Mouse (Mus musculus): ENCODE measurements around the gene Atg7.

The Atg7 gene

DNA sequence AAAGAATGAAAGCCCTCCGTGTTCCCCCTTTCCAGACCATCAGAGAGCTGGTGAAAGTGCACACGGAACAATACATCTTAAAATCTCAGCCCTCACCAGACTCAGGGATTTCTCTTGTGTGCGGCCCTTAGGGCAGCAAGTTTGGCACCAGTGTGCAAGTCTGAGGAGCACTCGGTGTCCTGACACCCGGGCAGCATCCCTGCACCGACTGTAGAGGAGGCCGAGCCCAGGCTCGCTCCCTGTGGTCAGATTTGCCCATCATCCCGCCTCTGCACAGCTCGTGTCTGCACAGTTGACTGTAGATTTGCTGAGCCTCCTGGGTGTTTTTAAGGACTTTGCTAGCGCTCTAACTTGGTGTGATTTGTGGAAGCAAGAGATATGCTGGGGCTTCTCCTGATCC lies 94.3 kb downstream of the Atg7 start:
- DNase-seq = no peak

DNA sequence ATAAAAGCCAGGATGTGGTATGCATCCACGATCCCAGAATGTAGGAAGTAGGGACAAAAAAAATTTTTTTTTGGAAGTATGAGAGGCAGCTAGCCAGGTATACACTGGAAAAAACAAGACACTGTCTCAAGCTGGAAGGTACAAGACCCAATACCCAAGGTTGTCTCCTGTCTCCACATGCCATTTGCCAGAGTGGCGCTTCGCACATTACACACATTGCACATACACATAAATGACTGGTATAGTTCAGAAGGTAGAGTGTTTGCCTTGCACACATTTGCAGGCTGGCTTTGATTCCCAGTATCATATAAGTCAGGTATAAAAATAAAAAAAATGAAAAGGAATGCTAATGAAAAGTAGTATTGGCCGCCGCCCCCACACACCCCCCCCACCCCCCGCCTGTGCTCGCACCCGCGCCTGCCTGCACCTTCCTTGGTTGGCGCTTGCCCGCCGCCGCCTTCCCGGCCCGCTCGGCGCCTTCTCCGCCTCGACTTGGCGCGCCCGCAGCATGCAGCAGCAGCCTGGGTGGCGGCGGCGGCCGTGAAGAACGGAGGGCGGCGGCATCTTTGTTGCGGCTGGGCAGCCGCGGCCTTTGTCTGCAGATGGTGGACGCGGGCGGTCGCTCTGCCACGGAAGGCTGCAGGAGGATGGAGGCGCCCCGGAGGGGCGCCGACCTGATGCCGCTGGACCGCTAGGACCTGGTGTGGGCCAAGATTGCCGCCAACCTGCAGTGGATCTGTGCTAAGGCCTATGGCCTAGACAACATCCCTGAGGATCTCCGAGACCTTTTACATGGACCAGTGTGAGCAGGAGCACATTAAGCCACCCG lies 95.2 kb downstream of the Atg7 start:
- no peak for DNase-seq

DNA sequence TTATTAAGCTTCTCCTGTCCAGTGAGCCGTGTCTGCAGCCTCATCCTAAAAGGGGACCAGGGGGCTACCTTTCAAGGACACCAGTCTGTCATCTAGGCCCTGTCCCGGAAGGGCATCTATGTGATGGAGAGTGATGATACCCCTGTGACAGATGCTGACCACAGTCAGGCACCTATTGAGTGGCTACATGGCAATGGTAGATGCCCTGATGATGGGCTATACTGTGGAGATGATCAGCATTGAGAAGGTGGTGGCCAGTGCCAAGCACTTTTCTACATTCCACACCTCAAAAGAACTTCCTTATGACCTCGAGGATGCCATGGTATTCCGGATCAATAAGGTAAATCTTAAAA lies 95.8 kb downstream of the Atg7 start:
- DNase-seq = no peak

DNA sequence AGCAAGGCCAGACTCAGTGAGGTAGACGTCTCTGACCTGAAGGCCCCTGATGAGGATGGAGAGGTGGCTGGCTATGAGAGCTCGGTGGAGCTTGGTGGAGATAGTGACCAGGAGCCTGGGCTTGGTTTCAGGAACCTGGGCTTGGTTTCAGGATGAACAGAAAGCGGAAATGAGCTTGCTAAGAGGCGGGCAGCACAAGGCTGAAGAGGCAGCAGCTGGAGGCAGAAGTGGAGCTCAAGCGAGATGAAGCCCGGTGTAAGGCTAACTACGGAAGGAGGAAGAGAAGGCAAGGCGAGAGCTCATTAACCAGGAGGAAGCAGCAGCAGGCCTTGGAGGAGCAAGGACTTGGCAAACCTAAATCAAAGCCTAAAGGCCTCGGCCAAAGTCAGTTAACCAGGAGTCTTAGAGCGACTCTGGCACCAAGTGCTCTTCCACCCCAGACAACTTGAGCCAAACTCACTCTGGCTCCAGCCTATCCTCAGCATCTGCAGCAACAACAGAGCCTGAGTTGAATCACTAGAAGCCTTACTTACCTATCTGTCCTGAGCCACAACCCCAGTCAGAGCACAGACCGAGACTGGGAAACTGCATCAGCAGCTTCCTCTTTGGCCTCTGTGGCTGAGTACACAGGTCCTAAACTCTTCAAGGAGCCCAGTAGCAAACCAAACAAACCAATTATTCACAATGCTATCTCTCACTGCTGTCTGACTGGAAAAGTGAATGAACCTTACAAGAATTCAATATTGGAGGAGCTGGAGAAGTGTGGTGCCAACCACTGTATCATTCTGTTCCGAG lies 99.5 kb downstream of the Atg7 start:
- no peak for DNase-seq

DNA sequence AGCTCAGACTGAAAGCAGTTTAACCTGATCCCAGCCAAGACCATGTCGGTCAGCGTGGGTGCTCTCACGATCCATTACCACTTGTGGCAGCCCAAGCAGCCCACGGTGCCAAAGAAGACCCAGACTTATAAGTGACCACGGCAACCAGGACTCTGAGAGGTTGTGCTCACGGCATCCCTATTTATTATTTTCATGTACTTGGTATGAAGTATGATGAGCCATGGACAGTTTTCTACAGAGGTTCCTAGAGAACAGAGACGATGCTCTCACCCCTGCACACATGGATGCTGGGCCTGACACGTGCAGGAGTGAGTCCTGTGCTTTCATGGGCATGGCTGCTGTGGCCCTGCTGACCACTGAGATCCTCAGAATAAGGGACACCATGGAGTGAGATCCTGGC lies 100.2 kb downstream of the Atg7 start:
- no peak for DNase-seq

DNA sequence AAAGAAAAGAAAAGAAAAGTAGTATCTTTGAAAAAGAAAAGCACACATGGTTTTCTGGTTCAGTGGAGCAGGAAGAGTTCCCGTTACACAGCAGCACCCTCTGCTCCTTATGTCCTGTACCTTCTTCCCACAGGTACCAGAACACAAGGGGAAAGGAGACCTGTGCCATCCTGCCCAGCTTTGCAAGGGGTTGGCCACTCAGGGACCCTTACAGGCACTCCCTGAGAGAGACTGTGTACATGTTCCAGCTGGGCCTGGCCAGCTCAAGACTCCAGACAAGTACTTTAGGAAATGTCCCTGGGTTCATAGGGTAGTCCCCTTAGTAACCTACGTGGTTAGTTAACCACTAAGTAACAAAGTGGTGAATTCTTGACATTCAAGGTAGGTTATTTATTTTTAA lies 100.9 kb downstream of the Atg7 start:
- DNase-seq = no peak

DNA sequence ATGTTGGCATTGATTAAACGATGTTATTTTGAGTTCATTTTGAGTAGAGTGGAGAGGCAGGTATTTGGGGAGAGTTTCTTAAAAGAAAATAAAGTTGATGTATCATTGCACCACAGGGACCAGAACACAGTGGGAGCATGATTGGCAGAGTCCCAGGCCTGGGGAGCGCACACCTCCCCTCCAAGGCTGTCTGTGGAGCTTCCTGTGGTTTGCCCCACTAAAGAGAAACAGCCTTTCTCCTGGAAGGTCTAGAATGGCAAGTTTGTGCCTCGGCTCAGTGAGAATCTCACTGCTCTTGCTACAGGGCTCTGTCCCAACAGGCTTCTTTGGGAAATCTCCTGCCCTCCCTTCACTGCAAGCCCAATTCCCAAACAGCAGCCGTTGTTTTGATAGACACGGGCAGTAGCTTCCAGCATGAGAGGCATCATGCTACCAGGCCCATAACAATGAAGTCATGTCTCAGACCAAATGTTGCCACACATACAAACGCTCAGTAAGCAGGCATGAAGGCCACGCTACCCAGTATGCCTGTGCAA lies 103.6 kb downstream of the Atg7 start:
- DNase-seq = no peak

DNA sequence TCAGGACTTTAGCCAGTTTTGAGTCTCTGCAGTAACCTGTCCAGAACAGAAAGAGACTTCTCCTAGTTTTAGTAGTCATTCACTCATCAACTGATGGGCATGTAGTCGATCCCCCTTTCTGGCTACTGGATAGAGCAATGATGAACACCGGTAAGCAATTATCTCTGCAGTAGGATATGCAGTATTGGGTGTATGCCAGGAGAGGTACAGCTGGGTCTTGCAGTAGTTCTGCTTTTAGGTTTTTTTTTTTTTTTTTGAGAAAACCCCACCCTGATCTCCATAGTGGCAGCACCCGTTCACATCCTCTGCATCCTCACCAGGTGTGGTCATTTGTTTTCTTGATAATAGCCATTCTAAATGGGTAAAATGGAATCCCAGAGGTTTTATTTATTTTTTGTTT lies 105.5 kb downstream of the Atg7 start:
- no peak for DNase-seq

DNA sequence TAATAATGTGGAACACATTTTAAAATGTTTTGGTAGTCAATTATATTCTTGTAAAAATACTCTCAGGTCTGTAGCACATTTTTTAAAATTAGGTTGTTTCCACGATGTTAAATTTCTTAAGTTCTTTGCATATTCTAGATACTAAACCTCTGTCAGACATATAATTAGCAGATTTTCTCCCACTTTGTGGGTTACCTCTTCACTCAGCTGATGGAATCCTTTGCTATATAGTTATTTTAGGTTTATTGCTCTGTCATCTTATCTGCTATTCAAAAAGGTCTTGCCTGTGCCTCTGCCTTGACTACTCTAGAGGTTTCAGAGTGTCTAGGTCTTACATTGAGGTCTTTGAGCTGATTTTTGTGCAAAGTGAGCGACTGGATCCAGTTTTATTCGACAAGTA lies 106.0 kb downstream of the Atg7 start:
- DNase-seq = no peak

DNA sequence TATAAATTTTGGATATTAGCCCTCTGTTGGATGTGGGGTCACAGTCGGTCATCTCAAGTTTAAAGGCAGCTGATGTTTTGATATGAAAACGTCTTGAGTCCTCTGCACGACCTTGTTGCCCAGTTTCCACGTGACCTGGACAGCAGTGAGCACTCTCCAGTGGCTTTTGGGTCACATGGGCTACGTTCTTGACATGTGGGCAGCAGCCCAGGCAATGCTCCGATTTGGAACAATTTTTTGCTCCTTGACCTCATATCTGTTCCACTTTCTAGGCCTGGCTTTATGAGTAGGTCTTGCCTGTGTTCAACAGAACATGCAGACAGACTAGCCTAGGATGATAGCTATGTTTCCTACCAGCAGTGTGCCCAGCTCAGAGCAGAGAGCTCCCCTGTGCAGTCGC lies 115.9 kb downstream of the Atg7 start:
- peak; percentile 14 to 24 for DNase-seq

DNA sequence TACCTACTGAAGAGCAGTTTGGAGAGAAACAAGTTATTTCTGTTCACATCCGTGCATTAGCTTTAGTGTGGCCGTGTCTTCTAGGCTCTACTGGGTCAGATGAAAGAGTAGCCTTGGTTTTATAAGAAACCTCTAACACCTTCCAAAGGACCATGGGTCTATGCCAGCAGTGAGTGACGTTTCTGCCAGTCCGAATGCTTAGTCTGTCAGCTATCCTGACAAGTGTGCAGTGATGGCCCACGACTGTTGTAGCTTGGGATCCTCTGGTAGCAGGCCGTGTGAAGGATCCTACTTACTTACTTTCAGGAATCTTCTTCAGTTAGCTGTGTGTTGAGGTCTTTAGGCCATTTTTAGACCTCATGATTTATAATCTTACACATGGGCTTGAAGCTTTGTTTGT lies 123.4 kb downstream of the Atg7 start:
- DNase-seq = no peak

DNA sequence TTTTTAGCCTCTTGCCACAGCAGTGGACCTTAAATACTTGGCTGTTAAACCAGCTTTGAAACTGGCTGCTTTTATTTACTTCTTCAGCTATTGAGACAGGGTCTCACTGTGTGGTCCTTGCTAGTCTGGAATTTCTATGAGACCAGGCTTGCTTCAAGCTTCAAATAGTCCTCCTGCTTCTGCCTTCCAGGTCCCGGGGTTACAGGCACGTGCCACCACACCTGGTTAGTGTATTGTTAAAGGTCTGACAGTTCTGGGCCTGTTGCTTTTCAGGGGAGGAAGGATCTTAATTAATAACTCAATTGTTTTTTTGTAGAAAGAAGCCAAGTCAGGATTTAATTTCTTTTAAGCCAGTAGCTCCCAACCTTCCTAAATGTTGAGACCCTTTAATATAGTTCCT lies 124.8 kb downstream of the Atg7 start:
- DNase-seq = no peak

DNA sequence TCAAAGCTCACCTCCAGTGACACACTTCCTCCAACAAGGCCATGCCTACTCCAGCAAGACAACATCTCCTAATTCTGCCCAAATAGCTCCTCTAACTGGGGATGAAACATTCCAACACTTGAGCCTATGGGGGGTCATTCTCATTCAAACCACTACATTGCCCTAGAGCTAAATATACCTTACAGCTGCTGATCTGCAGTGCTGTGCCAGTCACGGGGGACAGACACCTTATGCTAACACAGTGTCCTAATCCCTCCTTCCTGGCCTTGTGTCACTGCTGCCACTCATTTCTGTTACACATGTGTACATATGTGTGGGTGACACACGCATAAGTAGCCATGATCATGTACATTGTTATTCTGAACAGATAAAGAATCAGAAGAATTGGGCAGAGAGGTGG lies 127.4 kb downstream of the Atg7 start:
- no peak for DNase-seq

DNA sequence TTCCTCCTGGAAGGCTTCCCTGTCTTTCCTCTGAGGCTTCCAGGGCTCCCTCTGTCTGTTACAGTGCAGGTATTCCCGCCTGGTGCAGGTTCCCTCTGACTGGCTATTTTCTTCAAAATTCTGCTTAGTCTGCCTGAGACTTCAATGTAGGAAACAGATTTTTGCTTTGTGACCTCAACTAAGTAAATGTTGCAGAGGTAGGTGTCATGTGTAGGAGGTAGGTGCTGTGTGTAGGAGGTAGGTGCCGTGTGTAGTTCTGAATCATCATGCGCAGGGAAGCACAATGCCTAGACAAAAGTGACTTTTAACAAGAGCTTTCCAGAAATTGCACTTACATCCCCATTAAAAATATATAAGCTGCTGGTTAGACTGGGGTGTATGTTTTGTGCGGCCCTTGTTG lies 128.6 kb downstream of the Atg7 start:
- no peak for DNase-seq

DNA sequence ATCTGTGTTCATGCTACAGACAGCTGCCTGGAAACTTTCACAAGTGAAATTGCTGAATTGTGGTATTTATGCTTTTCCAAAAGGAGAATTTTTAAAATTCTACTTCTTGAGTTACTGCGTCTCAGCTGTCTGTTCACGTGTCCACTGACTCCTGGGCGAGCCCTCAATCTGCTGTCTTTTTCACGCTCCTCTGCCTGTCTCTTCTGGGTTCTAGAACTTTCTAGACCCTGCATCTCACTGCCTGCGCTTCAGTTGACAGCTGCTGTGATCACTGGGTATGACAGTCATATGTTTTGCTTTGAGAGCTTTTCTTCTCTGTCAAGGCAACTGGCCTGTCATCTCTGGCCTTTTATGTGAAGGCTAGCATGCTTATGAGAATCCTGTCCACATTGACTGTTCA lies 132.3 kb downstream of the Atg7 start:
- DNase-seq = no peak

DNA sequence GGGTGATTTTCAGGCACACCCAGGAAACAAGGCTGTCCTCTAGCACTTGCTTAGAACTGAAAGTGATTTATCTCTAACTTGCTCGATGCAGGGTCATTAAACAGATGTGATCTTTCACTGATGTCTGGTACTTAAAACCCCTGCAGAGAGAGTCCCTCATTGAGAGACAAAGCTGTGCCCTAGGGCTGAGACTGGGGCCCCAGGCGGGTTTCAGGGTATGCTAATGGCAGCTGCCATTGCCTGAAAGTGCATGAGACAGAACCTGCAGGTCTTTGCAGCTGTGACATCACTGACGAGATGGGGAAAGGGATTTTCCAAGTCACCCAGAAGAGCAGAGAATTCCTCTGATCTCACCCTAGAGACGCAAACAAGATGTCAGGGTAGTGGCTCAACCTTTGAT lies 135.0 kb downstream of the Atg7 start:
- no peak for DNase-seq

DNA sequence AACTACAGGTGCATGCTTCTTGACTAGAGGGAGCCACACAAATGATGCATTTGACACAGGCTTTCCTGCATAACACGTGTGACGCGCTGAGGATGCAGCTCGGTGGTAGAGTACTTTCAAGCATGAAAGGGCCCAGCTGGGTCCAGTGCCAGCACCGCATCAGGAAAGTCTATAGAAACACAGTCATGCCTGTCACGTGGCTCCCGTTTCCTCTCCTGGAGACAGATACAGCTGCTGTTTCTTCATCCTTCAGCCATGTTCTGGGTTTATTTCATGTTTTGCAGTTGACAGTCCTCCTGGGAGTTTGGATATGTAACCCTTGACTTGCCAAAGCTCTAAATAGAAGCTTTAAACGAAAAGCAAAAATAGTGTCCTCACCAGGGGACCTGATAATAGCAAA lies 135.8 kb downstream of the Atg7 start:
- no peak for DNase-seq

DNA sequence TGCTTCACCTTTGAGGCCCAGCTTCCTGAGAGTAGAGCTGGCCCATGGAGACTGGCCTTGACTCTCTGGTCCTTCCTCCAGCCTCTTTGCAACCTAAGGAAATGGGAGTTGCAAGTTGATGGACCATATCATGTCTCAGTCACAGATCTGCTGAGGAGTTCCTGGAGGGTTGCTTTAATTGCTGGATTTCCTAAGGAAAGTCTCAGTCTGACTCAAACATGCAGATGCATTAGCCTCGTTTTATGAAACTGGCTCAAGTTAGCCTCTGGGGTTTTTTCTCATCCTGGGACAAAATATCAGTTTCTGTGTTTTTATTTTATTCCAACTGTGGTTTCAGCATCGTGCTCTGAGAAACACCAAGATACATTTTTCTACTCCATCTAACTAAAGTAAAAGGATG lies 137.7 kb downstream of the Atg7 start:
- DNase-seq = no peak

DNA sequence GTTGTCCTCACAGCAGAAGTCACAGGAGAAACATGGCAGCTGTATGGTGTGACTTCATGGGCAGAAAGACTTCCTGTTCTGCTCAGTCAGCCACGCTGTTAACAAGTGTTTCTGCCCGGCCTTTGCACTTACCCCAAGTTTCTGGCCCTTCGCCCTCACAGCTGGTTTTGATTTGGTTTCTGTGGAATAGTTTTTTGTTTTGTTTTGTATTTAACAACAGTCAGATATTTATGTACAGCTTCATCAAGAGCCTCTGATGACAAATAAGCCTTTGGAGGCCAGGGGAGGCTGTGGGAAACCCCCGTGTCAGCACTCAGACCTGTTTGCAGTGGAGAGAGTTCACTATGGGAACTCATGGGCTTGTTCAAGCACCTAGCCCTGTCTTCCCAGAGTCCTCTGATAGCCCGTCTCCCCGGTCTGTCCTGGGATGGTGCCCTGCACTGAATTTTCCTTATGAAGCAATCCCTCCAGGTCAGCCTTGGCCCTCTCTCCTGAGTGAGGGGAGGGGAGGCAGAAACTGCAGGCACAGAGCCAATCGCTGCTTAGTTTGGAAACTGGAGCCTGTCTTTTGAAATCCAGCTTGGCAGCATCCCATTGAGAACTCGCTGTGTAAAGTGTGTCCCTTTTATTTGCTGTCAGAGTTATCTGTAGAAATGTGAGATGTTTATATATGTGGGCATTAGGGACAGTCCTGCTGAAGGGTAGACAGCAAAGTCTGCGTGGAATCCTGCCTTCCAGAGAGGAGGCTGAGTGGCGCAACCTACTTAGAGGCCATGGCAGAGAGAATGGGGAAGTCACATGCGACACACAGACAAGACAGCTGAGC lies 138.7 kb downstream of the Atg7 start:
- peak in 1 of 2 experiments; percentile 7 for DNase-seq

DNA sequence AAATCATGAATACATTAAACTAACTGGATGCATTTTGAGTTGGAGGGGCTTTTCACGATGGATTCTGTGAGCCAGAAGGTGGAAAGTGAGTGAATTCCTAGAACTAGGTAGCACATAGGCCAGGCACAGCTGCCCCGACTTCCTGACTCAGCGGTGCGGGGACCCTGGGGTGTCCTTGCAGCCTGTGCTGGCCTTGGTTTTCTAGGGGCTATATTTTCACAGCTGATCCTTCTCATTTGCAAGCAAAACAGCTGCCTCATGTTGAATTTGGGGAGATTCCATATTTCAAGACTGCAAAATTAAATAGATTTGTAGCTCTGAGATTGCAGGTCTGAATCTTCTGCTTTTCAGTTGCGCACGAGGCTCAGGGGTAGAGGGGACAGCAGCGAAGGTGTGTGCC lies 139.6 kb downstream of the Atg7 start:
- DNase-seq = no peak

DNA sequence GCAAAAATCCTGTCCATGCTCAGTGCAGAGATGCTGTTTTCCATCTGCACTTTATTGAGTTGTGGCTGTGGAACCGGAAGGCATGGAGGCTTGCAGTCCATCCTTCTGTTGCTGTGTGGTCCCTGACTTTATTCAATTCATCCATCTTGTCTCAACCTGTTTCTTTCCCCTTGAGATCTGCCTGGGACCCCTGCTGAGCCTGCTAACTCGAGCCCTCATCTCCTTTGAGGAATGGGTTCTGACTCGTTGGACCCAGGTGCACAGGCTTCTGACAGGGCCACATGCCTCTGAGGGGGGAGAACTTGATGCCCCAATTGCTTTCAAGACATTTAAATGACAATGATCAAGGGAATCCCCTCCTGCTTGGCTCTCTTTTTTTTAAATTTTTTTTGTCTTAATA lies 143.6 kb downstream of the Atg7 start:
- DNase-seq = no peak

DNA sequence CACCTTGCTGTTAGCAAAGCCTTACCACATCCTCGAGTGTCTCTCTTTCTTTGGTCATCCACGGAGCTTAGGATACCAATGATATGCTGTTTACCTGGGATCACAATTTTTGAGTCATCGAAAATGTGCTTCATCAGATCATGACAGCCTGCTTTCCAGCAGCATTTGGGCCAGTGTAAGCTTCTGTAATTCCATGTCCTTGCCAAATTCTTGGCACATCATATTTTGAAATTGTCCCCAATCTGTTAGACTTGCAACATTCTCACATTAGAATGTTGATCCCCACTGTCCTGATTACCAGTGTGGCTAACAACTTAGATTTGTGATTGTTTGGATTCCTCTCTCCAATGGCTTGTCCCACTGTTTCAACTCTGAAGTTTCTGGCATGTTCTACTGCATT lies 144.7 kb downstream of the Atg7 start:
- DNase-seq = no peak

DNA sequence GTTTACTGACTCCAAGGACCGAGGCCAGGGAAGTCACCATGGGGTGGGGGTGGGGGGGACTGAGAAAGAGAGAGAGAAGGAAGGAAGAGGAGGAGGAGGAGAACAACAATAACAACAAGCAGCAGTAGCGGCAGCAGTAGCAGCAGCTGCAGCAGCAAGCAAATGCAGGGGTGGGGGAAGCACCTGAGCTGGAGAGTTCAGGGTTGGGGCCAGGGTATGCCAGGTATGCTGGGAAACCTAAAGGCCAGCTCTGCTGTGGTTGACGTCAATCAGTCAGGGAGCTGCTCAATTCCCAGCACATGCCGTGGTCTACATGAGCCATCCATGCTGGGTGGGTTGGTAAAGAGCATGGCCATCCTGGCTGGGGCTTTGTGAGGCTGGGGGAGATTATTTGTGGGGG lies 145.8 kb downstream of the Atg7 start:
- no peak for DNase-seq

DNA sequence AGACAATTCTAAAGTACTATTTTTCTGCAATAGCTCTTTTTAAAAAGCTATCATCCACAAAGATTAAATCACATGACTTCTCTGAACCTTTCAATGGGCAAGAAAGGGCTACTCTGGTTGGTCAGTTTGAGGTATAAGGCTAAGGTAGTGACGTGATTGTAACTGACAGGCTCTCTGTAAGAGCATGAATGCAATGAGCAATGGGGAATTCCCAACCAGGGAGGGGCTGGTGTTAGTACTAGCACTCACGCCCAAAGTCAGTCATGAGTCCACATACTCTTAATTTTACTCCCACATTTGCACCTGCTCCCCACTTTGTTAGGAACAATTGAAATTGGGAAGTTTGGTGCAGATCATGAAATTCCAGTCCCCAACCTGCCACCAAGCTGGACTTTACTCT lies 147.2 kb downstream of the Atg7 start:
- DNase-seq = no peak
